Mouse (Mus musculus): Measurements from ENCODE around the gene Cracr2a. TPM values are rescaled to one million over a fixed set of nuclear protein-coding genes. Genes with fewer than 3 reads are reported as not detected.
"Not testable (repeated sequence)": the region's sequence is repeated elsewhere in the genome, so short reads cannot be mapped to it uniquely, and the experiment has no call there.

Gene Cracr2a
- 1 to 10 TPM; 3.4 to 5.4 (median 3.6) TPM for total RNA-seq (2022)

DNA sequence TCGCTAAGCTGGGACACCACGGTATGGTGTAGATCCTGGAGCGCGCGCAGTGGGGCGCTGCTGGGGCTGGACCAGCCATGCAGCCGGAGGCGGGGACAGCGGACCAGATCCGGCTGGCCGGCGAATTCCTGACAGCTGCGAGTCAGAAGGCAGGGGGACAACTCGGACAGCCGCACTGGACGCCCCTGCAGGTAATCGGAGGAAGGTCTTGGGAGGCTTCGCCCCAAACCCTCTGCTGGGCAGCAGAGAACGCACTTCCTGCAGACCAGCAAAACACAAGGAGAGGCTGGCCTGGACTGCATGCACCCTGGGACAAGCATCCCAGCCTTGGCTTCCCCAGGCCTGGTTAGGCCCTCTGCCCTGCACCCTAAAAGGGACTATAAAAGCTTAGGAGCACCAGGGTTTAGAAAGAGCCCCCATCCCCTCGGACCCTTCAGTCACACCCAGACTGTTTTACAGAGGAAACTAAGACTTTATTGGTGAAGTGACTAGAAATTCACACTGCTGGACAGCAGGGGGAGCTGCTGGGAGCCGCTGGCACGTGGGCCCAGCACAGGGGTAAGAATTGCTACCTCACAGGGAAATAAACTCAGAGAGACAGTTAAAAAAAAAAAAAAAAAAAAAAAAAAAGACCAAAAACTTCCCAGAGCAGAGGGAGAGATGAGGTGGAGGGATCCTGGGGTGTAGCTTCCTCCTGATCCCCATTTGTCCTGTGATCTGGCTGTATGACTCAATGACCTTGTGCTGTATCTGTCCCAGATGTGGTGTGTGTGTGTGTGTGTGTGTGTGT lies at the start of gene Cracr2a:
Gene Cracr2a (plus strand): TSS at position 108 of the 790 bp plus-strand sequence.
- DNase-seq (ENCODE audit: low spot score in 2 of 2), result peak; percentile 57 to 60

DNA sequence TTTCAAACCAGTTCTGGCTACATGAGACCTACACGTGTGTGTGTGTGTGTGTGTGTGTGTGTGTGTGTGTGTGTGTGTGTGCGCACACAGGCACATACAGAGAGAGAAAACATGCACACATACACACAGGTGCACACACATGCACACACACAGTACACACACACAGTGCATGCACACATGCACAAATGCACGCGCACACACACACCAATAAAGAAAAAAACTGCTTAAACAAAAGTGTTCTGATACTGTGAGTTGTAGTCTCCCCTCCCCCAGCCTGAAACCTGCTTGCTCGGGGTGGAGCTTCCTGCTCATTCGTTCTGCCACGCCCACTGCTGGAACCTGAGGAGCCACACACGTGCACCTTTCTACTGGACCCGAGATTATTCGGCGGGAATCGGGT lies 47.4 kb upstream of the Cracr2a start:
- DNase-seq (ENCODE audit: low spot score in 2 of 2), result not testable (repeated sequence)

DNA sequence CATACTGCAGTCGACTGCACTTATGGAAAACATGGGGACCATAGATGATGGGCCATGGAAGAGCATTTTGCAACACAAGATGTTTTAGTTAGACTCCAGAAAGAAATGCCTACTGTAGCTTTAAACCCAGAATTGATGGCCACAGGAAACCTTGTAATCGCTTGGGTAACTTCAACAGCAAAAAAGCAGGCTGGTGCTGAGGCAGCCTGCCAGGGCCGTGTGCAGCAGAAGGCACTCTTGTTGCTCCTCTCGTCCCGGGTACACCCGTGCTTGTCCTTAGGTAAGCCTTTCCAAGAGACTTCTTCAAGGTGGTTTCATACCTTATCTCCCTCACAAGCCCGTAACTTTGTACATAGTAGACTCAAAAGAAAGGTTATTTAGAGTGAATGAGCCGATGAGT lies 40.0 kb upstream of the Cracr2a start:
- DNase-seq (ENCODE audit: low spot score in 2 of 2), result no peak

DNA sequence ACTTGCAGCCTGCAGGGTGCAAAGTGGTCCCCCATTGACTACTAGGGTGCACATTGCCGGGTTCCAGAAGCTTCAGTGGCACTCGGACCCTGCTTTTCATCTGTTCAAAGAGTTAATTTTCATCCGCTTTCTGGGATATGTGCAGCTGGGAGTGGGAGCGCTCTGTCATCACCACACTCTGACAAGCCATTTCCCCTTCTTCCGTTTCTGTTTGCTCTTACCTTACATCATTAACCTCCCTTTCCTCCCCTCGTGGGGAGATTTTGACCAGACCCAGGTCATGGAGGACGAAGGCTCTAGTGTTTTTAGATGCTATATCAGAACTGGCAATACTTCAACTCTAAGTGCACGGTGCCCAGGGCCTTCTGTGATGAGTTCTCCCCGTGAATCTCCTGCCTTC lies 38.8 kb upstream of the Cracr2a start:
- DNase-seq (ENCODE audit: low spot score in 2 of 2), result no peak

DNA sequence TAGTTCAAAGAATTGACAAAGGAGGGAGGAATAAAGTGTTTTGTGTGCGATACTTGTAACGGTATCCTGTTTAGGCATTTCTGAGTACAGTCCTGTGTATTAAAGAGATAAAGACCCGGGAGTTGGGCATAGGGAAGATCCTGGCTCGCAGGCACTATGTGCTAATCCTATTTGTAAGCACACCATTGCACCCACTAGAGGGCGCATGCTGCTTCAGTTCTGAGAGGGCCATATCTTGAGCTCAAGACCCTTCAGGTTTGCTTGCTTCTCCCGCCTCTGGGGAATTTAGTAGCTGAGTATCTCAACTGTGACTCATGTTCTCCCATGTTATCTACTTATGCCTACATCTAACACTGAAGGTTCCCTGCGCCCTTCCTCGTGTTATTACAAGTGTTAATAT lies 36.7 kb upstream of the Cracr2a start:
- no peak for DNase-seq (ENCODE audit: low spot score in 2 of 2)

DNA sequence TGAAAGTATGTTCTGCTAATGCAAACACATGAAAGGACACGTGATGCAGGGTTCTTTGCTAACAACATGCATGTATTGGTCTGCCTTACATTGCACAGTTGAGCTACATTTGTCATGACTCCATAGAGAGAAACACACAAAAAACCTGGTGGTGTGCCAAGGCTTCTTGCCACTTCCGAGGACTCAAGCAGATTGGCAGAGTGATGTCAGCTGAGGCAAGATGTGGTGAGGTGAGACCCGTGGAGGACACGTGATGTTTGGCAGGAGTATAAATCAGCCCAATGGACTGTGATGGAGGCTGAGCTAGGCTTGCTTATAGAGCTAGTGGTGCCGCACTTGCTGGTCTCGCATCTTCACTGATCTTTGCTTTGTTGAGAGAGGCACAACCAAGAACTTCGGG lies 32.5 kb upstream of the Cracr2a start:
- DNase-seq (ENCODE audit: low spot score in 2 of 2), result no peak

DNA sequence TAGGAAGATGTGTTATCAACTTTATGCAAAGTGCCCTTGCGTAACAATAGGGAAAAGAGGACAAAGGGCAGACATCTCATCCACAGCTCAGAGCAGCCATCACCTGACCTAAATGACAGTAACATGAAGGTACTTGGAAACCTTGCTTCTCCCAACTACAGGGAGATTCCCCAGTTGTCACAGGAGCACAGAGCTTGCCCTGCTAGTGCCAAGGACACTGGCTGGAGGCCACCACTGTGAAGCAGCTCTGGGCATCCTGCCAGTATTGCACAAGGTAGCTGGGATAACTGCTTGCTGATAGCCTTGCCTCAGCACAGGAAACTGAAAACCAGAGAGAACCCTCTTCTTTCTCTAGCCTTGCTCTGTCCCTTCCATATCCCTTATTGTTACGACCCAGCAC lies 31.7 kb upstream of the Cracr2a start:
- DNase-seq (ENCODE audit: low spot score in 2 of 2), result no peak

DNA sequence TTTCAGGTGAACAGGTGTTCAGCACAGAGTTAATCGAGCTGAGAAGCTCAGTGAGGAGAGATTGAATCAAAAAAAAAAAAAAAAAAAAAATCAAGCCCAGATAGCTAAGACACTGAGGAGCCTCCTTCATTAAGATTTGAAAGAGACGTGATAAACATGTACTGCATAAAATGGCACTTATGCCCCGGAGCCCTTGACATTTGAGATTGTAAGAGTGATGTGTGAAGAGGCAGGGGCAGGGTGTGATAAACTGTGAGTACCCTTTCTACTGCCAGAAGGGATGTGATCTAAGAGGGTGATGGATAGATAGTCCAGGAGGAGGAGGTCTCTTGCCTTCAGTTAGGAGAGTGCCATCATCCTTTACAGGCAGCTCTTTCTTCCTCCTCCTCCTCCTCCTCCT lies 30.9 kb upstream of the Cracr2a start:
- no peak for DNase-seq (ENCODE audit: low spot score in 2 of 2)

DNA sequence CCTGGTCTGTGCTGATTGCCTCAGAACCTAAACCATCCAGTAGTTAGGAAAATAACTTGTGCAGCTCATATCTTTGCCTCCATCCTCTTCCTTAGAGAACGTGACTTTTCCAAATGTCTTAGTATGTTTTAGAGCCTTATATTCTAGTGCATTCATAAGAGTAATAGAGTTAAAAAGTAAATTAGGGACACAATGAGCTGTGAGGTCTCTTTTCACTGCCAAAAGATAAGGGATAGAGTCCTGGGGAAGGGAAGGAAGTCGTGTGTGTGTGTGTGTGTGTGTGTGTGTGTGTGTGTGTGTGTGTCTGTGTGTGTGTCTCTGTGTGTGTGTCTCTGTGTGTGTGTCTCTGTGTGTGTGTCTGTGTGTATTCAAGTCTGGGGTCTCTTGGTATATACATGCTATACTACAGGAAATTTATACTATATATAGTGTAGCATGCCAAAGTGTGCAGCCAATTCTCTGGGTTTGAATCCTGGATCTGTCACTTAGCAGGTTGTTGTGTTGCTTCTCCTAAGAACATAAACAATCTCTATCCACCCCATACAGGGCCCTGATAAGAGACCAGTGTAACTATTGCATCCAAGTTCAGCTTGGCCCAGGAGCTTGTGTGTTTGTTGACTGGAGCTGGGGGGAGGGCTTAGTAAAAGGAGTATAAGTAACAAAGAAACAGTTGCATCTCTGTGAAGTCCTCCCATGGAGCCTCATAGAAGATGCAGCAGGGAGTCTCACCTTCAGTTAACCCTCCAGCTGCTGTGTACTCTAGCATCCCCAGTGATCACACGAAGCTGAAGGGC lies 29.5 kb upstream of the Cracr2a start:
- no peak for DNase-seq (ENCODE audit: low spot score in 2 of 2)

DNA sequence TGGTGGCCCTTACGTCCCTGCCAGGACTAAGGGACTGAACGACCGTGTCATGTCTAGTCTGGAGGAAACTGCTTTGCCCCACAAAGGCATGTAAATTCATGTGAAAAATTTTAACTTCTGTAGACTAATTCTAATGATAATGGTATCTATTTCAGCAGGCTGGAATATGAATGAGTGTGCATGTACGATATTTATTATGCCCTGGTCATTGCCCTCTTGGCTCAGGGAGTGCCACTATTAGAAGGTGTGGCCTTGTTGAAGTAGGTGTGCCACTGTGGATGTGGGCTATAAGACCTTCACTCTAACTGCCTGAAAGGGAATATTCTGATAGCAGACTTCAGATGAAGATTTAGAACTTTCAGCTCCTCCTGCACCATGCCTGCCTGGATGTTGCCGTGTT lies 28.8 kb upstream of the Cracr2a start:
- DNase-seq (ENCODE audit: low spot score in 2 of 2), result no peak

DNA sequence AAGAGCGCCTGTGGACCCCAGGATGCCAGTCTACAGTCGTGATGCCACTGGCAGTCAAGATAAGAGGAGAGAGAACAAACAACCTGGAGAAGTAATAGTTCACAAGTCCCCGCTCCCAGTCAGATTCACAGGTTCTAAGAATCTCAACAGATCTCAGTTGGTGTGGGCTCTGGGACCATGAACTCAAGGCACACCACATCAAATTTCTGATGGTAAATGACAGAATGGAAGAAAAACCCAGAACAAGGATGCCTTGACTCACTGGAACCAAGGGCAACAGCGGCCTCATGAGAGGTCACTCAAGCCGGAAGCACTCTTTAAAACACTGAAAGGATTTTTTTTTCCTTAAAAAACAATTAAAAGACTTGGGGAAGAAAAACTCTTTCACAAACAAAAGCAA lies 27.4 kb upstream of the Cracr2a start:
- DNase-seq (ENCODE audit: low spot score in 2 of 2), result no peak

DNA sequence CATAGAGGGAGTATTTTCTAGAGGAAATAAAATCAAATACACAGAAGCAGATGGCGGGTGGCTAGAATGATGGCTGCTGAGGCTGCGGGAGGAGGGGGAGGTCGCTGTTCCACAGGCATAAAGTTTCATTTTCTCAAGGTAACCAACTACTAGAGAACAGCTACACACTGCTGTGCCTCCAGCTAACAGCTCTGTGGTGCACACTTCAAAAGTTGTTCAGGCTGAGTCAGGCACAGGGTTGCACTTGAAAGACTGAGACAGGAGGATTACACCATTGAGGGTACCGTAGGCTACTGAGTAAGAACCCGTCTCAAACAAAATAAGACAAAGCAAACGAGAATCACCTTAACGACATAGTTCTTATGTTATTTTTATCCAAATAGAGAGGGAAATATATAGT lies 24.1 kb upstream of the Cracr2a start:
- no peak for DNase-seq (ENCODE audit: low spot score in 2 of 2)

DNA sequence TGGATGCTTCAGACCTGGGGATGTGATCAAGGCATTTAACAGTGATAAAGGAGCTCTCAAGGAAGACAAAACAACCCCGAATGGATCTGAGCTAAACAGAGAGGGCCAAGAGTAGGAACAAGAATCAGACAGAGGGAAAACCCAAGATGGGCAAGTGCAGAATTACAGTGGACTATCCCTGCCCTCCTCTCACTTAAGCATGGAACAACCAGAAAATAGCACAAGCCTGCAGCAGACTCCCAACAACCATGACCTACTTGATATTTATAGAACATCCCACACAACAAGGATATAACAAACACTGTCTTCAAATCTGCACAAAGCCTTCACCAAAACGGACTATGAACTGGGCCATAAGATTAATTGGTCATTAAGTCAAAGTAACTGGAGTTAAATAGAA lies 23.0 kb upstream of the Cracr2a start:
- DNase-seq (ENCODE audit: low spot score in 2 of 2), result no peak

DNA sequence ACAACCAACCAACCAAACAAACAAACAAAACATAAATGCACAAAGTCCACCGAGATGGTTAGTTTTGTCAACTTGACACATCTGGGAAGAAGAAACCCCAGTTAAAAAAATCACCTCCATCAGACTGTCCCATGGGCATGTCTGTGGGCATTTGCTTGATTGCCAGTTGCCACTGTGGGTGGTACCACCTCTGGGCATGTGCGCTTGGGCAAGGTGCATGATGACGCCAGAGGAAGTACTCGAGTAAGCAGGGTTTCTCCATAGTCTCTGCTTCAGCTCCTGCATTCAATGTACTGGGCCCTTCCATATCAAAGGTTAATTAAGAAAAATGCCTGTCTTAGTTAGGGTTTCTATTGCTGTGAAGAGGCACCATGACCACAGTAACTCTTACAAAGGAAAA lies 21.9 kb upstream of the Cracr2a start:
- DNase-seq (ENCODE audit: low spot score in 2 of 2), result no peak

DNA sequence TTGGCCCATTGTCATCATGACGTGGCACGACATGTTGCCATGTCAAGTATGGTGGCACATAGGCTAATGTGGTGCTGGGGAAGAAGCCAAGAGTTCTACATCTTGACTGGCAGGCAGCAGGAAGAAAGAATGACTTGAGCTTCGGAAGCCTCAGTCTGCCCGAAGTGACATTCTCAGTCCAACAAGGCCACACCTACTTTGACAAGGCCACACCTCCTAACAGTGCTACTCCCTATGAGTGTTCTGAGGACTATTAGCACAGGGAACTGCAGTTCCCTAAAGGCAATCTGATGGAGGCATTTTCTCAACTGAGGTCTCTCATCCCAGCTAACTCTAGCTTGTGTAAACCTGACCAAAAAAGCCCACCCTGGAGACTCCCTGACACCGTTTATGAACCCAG lies 21.5 kb upstream of the Cracr2a start:
- DNase-seq (ENCODE audit: low spot score in 2 of 2), result no peak

DNA sequence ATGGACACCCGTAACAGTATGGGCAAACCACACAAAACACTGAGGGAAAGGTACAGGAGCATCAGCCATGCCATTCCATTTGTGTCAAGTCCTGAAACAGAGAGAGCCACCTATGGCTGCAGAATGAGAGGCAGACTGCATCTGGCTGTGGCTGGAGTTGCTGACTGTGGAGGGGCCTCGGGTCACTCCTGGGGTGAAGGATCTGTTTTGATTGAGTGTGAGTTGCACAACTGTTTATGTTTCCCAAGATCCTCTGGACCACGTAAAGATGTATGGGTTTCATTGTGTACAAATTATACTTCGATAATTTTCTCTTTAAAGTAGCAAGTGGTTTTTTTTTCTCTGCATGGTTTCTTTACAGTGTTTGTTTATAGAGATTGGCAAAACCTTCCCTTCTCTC lies 20.6 kb upstream of the Cracr2a start:
- no peak for DNase-seq (ENCODE audit: low spot score in 2 of 2)

DNA sequence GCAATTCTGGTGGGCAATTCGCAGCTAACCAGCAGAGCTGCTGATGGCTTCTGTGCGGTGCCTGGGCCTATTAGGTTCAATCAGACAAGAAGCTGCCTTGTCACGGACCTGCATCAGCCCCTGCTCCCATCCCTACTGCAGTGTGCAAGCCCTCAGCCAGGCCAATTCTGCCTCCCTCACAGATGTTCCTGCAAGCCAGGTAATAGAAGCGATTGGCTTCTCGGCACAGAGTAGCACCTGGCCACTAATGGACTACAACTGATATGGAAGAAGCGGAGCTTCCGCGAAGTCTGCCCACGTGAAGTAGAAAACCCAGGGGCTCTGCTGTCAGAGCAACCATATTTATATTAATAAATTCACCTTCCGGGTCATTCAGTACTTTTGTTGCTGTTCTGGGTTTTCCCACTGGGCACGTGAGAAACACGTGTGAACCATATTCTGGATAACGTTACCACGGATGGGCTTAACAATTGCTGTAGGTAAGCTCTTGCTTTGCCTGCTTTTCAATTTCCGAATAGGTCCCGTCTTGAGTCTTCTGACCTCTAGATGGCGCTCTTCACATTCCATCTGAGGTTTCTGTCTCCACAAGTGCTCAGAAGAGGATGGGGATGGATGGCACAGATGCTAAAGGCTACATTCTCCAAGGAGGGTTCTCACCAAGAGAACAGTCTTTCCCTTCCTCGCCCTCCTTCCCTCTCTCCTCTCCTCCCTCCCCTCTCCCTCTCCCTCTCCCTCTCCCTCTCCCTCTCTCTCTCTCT lies 19.3 kb upstream of the Cracr2a start:
- peak in 1 of 2 experiments; percentile 25 for DNase-seq (ENCODE audit: low spot score in 2 of 2)

DNA sequence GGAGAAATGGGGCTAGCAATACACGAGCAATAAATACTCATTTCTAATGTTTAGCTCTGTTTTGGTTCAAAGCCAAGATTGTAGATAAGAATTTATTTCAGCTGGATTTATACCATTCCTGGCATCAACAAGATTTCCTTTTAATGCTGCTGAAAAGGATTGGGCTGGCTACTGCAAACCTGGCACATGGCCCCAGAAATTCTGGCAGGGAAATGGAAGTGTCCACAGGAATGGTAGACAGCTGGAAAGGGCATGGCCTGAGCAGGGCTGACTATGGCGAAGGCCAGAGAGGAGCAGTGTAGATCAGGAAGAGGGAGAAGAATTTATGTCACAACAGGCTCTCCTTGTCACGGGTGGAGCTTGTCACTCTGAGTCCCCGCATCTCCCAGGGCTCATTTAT lies 14.5 kb upstream of the Cracr2a start:
- no peak for DNase-seq (ENCODE audit: low spot score in 2 of 2)

DNA sequence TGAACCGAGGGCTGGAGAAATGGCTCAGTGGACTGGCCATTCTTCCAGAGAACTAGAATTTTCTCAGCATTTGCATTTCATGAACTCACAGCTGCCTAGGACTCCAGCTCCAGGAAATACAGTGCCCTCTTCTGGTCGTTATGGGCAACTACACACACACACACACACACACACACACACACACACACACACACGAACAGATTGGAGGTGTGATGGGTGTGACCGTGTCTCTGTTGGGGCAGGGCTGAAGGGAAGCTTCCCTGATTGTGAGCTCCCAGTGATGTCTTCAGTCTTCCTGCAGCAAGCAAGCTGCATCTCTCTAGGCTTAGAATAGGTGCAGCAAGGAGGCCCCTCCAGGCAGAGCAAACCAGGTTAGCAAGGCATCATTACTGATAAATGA lies 8.2 kb upstream of the Cracr2a start:
- no peak for DNase-seq (ENCODE audit: low spot score in 2 of 2)

DNA sequence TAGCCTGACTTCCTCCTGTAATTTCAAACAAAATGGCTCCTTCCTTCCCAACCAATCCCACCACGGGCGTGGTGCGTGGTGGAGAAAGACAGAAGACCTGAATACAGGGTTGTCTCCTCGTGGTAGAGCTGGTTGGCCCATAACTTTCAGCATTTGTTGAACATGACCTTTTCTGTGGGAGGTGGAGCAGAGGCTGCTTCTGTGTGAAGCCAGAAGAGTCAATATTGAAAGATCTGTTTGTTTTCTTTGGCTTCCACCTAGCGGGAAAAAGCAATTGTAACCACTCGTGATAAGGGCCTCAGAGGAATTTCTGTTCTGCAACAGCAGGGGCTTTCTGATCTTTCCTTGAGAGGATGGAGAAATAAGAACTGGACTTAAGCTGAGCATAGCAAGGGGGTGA lies 5.6 kb upstream of the Cracr2a start:
- no peak for DNase-seq (ENCODE audit: low spot score in 2 of 2)

DNA sequence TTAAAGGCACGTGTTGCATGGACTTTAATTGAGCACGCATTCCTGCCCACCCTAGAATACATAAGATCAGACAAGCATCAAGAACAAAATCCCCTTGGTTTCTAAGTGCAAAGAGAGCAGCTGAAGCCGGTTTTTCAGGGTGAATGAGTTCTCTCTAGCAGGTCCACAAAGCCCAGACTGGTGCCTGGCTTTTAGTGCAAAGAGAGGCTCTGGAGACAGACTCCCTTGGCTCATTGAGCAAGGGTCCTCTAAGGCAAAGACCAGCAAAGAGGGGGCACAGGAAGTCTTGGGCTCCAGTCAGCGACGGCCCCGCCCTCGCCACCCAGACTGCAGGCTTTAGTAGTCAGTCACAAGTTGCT lies 287 bp upstream of the Cracr2a start:
- no peak for DNase-seq (ENCODE audit: low spot score in 2 of 2)

DNA sequence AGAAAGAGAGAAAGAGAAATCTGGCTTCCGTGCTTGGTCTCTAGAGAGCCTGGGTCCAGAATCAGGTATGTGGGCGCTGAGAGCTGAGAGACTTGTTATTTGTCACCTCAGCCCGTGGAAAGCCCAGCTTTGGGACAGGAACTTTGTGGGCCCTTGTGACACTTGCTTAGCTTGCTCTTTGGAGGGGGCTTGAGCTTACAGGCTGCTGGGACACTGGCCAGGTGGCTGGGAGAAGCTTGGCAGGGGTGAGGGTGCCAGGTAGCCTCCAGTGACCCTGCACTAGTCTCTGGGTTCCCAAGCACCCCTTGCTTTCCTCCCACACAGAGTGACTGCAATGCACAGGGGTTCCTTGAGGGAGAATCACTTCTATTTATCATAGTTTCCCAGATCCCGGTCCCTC lies 2.4 kb downstream of the Cracr2a start:
- DNase-seq (ENCODE audit: low spot score in 2 of 2), result no peak
